Mouse (Mus musculus) cerebellum, adult 2 months (tissue): ENCODE measurements around the gene Katnb1.

Experiments
- CTCF ChIP-seq: fragments of 200-500 bp; IDR thresholded peaks from 2 replicates; pipeline ENCODE4 v1.5.1; 2011; ENCODE audit warnings: low read depth, mild to moderate bottlenecking, control low read depth, low read length, moderate library complexity, borderline replicate concordance; ENCODE audit not compliant: insufficient read depth
- POLR2A ChIP-seq: fragments of 200-500 bp; IDR thresholded peaks from 2 replicates; pipeline ENCODE4 v1.6.1; 2011; ENCODE audit warnings: low read length, control low read depth, borderline replicate concordance; ENCODE audit not compliant: insufficient read depth

GRCm38 (mm10) chr8:95143805-95144630, 63.0 kb downstream of the Katnb1 start:
- TF ChIP-seq CTCF, result no peak
- TF ChIP-seq POLR2A, result no peak
